Mouse (Mus musculus): ENCODE data around the gene Alox5ap. TPM values are rescaled to one million over a fixed set of nuclear protein-coding genes. Genes with fewer than 3 reads are reported as not detected.

The Alox5ap gene
- polyA plus RNA-seq, 1 experiment = 9.8 TPM

GRCm38 (mm10) chr5:149320534-149321482 is 56.2 kb downstream of the Alox5ap start:
- Histone ChIP-seq H3K27ac (replicated peaks; ENCODE audit: low read depth, low read length) (no peak overlapping the region), H3K4me1 (ENCODE audit: control insufficient read depth, insufficient read depth, insufficient read length, low read length) (peaks cover 4% of the 10 kb centered on the region; the same call in 1 of the 2 replicates), H3K4me3 (ENCODE audit: insufficient read depth, low read depth, low read length) (no peak overlapping the region)

GRCm38 (mm10) chr5:149321909-149322841 is 57.6 kb downstream of the Alox5ap start:
- no peak overlapping the region for H3K27ac ChIP-seq (replicated peaks; ENCODE audit: low read depth, low read length)

GRCm38 (mm10) chr5:149322938-149323553 is 58.5 kb downstream of the Alox5ap start:
- no peak overlapping the region for H3K4me3 ChIP-seq (ENCODE audit: insufficient read depth, low read depth, low read length)
- H3K4me1 ChIP-seq (ENCODE audit: control insufficient read depth, insufficient read depth, insufficient read length, low read length) = peaks cover 4% of the 10 kb centered on the region; the same call in 1 of the 2 replicates
- H3K27ac ChIP-seq (replicated peaks; ENCODE audit: low read depth, low read length) = no peak overlapping the region

More at GRCm38 (mm10) chr5:149321909-149322841, 57.6 kb downstream of the Alox5ap start:
- peaks cover 4% of the 10 kb centered on the region; the same call in 1 of the 2 replicates for H3K4me1 ChIP-seq (ENCODE audit: control insufficient read depth, insufficient read depth, insufficient read length, low read length)
- no peak overlapping the region for H3K4me3 ChIP-seq (ENCODE audit: insufficient read depth, low read depth, low read length)

- Histone ChIP-seq H3K4me3 (ENCODE audit: insufficient read depth, low read depth, low read length) (no peak overlapping the region), H3K4me1 (ENCODE audit: control insufficient read depth, insufficient read depth, insufficient read length, low read length) (peaks cover 4% of the 10 kb centered on the region; the same call in 1 of the 2 replicates), H3K27ac (replicated peaks; ENCODE audit: low read depth, low read length) (no peak overlapping the region)
Measured at GRCm38 (mm10) chr5:149324739-149325138, 60.2 kb downstream of the Alox5ap start.

- Histone ChIP-seq H3K27ac (replicated peaks; ENCODE audit: low read depth, low read length) (no peak overlapping the region), H3K4me3 (ENCODE audit: insufficient read depth, low read depth, low read length) (no peak overlapping the region), H3K4me1 (ENCODE audit: control insufficient read depth, insufficient read depth, insufficient read length, low read length) (no peaks in the 10 kb centered on the region)
Measured at GRCm38 (mm10) chr5:149329098-149329887, 64.7 kb downstream of the Alox5ap start.

- Histone ChIP-seq H3K4me3 (ENCODE audit: insufficient read depth, low read depth, low read length) (no peak overlapping the region), H3K27ac (replicated peaks; ENCODE audit: low read depth, low read length) (no peak overlapping the region), H3K4me1 (ENCODE audit: control insufficient read depth, insufficient read depth, insufficient read length, low read length) (no peaks in the 10 kb centered on the region)
Measured at GRCm38 (mm10) chr5:149330601-149331000, 66.0 kb downstream of the Alox5ap start.

GRCm38 (mm10) chr5:149331407-149332143 is 67.0 kb downstream of the Alox5ap start:
- Histone ChIP-seq H3K4me3 (ENCODE audit: insufficient read depth, low read depth, low read length) (no peak overlapping the region), H3K27ac (replicated peaks; ENCODE audit: low read depth, low read length) (no peak overlapping the region), H3K4me1 (ENCODE audit: control insufficient read depth, insufficient read depth, insufficient read length, low read length) (no peaks in the 10 kb centered on the region)

- Histone ChIP-seq H3K27ac (replicated peaks; ENCODE audit: low read depth, low read length) (no peak overlapping the region), H3K4me3 (ENCODE audit: insufficient read depth, low read depth, low read length) (no peak overlapping the region), H3K4me1 (ENCODE audit: control insufficient read depth, insufficient read depth, insufficient read length, low read length) (no peaks in the 10 kb centered on the region)
Measured at GRCm38 (mm10) chr5:149332787-149333186, 68.2 kb downstream of the Alox5ap start.

- H3K27ac ChIP-seq (replicated peaks; ENCODE audit: low read depth, low read length) = no peak overlapping the region
- no peaks in the 10 kb centered on the region for H3K4me1 ChIP-seq (ENCODE audit: control insufficient read depth, insufficient read depth, insufficient read length, low read length)
- H3K4me3 ChIP-seq (ENCODE audit: insufficient read depth, low read depth, low read length) = no peak overlapping the region
Measured at GRCm38 (mm10) chr5:149333941-149334698, 69.6 kb downstream of the Alox5ap start.

GRCm38 (mm10) chr5:149335009-149335408 is 70.4 kb downstream of the Alox5ap start:
- no peaks in the 10 kb centered on the region for H3K4me1 ChIP-seq (ENCODE audit: control insufficient read depth, insufficient read depth, insufficient read length, low read length)
- no peak overlapping the region for H3K27ac ChIP-seq (replicated peaks; ENCODE audit: low read depth, low read length)
- no peak overlapping the region for H3K4me3 ChIP-seq (ENCODE audit: insufficient read depth, low read depth, low read length)

- Histone ChIP-seq H3K4me3 (ENCODE audit: insufficient read depth, low read depth, low read length) (no peak overlapping the region), H3K4me1 (ENCODE audit: control insufficient read depth, insufficient read depth, insufficient read length, low read length) (no peaks in the 10 kb centered on the region), H3K27ac (replicated peaks; ENCODE audit: low read depth, low read length) (no peak overlapping the region)
Measured at GRCm38 (mm10) chr5:149335563-149336238, 71.1 kb downstream of the Alox5ap start.

- Histone ChIP-seq H3K4me1 (ENCODE audit: control insufficient read depth, insufficient read depth, insufficient read length, low read length) (no peaks in the 10 kb centered on the region), H3K4me3 (ENCODE audit: insufficient read depth, low read depth, low read length) (no peak overlapping the region), H3K27ac (replicated peaks; ENCODE audit: low read depth, low read length) (no peak overlapping the region)
Measured at GRCm38 (mm10) chr5:149337148-149337547, 72.6 kb downstream of the Alox5ap start.
